Mouse (Mus musculus) hindbrain, embryonic 11.5 days (tissue): ENCODE measurements around the gene 4931406C07Rik. TPM values are rescaled to one million over a fixed set of nuclear protein-coding genes. Genes with fewer than 3 reads are reported as not detected.
"Not testable (repeated sequence)": the region's sequence is repeated elsewhere in the genome, so short reads cannot be mapped to it uniquely, and the experiment has no call there.

Experiments
- ATAC-seq: fragments of 200-750 bp; cut with Nextera tagmentation; 2 replicates; pipeline ENCODE4 v1.8.0; 2017; ENCODE audit warnings: mild to moderate bottlenecking, moderate TSS enrichment, moderate library complexity; ENCODE audit not compliant: low FRiP score
- DNase-seq: peaks from one replicate; pipeline ENCODE4 v3.0.0-alpha.2; 2015; ENCODE audit warnings: low spot score
- H3K27ac ChIP-seq: fragments of 300-500 bp; sonication (generic); 2 replicates; pipeline ENCODE4 v1.5.1; 2014; ENCODE audit warnings: mild to moderate bottlenecking, low read depth, low read length
- H3K27me3 ChIP-seq: fragments of 300-500 bp; sonication (generic); 2 replicates; pipeline ENCODE4 v1.6.1; 2014; ENCODE audit warnings: mild to moderate bottlenecking, low read length, moderate library complexity, mixed read lengths; ENCODE audit not compliant: control insufficient read depth, insufficient read depth
- H3K36me3 ChIP-seq: fragments of 300-500 bp; sonication (generic); 2 replicates; pipeline ENCODE4 v1.6.1; 2014; ENCODE audit warnings: mild to moderate bottlenecking, low read length, moderate library complexity, mixed read lengths; ENCODE audit not compliant: control insufficient read depth, insufficient read depth
- H3K4me1 ChIP-seq: fragments of 300-500 bp; sonication (generic); replicated peaks from 2 replicates; pipeline ENCODE4 v1.6.1; 2014; ENCODE audit warnings: low read length, mixed read lengths; ENCODE audit not compliant: control insufficient read depth, insufficient read depth
- H3K4me2 ChIP-seq: fragments of 300-500 bp; sonication (generic); replicated peaks from 2 replicates; pipeline ENCODE4 v1.6.1; 2014; ENCODE audit warnings: mild to moderate bottlenecking, low read depth, low read length
- H3K4me3 ChIP-seq: fragments of 300-500 bp; sonication (generic); 2 replicates; pipeline ENCODE4 v1.5.1; 2014; ENCODE audit warnings: low read depth, low read length
- H3K9ac ChIP-seq: fragments of 300-500 bp; sonication (generic); 2 replicates; pipeline ENCODE4 v1.6.1; 2014; ENCODE audit warnings: low read depth, low read length
- H3K9me3 ChIP-seq: fragments of 300-500 bp; sonication (generic); 2 replicates; pipeline ENCODE4 v1.6.1; 2016; ENCODE audit warnings: low read length; ENCODE audit not compliant: control insufficient read depth
- WGBS: fragments of 180-500 bp; shearing (Covaris S2); extraction: QIAGEN DNeasy Blood & Tissue Kit; methylation state at CpG from one replicate; pipeline ENCODE4 v1.1.7; 2014; 5-methylcytosine and 5-hydroxymethylcytosine counted together
- polyA plus RNA-seq: library from polyadenylated mRNA; unstranded; fragments of >200 nt; fragmentation: Nextera tagmentation; extraction: Ambion mirVana; gene quantifications from 2 replicates; pipeline ENCODE4 v1.2.1, GENCODE M21; 2014

4931406C07Rik gene
- 7.0 and 8.0 TPM in 2 replicates for polyA plus RNA-seq

DNA sequence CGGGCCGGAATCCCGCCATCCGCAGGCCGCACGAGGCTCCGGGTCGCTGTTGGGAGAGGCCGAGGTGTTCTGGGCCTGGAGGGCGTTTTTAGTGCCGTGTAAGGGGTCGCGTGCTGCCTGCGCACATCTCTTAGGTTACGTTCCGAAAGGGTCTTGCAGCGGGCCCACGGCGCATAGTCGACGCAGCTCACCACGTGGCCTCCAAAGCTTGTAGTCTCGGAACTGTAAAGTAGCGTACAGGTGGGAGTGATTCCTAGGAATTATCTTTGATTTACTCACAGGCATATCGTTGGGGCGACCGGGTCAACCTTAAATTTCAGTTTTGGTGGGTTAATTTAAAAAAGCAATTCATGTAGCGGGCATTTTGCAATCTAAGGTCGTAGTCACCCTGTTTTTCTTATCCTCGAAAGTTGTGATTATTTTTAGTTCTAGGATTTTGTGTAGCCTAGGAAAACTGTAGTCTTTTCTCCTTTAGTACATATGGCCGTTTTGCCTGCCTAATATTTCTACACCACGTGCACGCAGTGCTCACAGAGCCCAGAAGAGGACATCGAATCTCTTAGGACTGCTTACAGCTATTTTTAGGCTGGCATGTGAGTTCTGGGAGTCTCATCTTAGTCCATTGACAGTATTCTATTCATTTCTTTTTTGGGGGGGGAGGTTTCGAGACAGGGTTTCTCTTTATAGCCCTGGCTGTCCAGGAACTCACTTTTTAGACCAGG is at the start of gene 4931406C07Rik:
Gene 4931406C07Rik, minus strand, starts transcription at position 51 of the 722 bp plus-strand sequence.
- DNase-seq (no peak), ATAC-seq (peak; percentile 89)
- Histone ChIP-seq H3K27ac (peak within 1 kb of the TSS; percentile 87), H3K9ac (peak within 1 kb of the TSS; percentile 94), H3K4me3 (peak within 1 kb of the TSS; percentile 87), H3K4me2 (peak within 1 kb of the TSS; percentile 77), H3K9me3 (no peaks in the 10 kb centered on the region), H3K4me1 (no peaks in the 10 kb centered on the region; the same call in 1 of the 2 replicates), H3K27me3 (no peaks in the 10 kb centered on the region), H3K36me3 (peaks cover 6% of the 10 kb centered on the region; the same call in 1 of the 2 replicates)
- WGBS = under 1% methylated on average over 35 of the region's 35 CpGs

DNA sequence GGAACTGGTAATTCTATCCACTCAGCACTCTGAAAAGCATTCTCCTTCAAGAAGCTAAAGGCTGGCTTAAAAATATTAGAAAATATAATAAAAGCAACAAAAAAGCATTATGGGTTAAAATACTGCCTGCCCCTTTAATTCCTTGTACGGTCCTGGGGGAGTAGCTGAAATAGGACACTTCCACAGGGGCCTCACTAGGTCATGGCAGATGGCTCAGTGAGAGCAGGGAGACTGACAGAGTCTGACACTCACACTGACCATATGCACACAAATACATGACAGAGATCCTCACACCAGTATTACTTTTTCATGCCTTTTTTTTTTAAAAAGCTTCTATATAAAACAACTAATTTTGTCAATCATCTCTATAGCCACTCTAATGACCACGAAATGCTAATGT is 43.7 kb upstream of the 4931406C07Rik start:
- no peak overlapping the region for H3K4me2 ChIP-seq
- H3K9me3 ChIP-seq = no peaks in the 10 kb centered on the region
- DNase-seq = no peak
- H3K4me1 ChIP-seq = no peaks in the 10 kb centered on the region
- no peak for ATAC-seq
- H3K27me3 ChIP-seq = no peaks in the 10 kb centered on the region
- no peak overlapping the region for H3K27ac ChIP-seq
- no peak overlapping the region for H3K9ac ChIP-seq
- H3K4me3 ChIP-seq = no peak overlapping the region
- WGBS = 78% methylated on average over 2 of the region's 2 CpGs
- H3K36me3 ChIP-seq = no peaks in the 10 kb centered on the region; the same call in 1 of the 2 replicates

DNA sequence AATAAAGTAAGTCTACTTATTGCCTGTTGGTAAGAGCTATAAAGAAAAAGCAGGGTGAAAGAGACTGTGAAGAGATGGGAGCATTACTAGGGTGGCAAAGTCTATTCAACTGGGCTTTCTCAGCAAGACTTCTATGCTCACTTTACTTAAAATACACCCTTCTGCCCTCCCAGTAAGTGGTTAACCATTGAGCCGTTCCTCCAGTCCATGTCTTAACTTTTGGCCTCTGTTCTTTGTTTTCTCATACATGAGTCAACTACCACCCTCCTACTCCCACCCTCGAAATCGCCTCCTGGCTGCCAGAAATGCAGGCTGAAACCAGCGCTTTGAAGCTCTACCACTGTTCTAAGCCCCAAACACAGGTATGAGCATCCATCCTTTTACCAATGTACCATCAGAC is 31.5 kb upstream of the 4931406C07Rik start:
- Histone ChIP-seq H3K4me1 (no peaks in the 10 kb centered on the region), H3K9me3 (no peaks in the 10 kb centered on the region), H3K9ac (no peak overlapping the region), H3K4me2 (no peak overlapping the region), H3K27me3 (no peaks in the 10 kb centered on the region), H3K27ac (no peak overlapping the region), H3K36me3 (peaks cover 9% of the 10 kb centered on the region), H3K4me3 (no peak overlapping the region)
- DNase-seq (no peak), ATAC-seq (no peak)
- WGBS = 93% methylated on average over 4 of the region's 4 CpGs

DNA sequence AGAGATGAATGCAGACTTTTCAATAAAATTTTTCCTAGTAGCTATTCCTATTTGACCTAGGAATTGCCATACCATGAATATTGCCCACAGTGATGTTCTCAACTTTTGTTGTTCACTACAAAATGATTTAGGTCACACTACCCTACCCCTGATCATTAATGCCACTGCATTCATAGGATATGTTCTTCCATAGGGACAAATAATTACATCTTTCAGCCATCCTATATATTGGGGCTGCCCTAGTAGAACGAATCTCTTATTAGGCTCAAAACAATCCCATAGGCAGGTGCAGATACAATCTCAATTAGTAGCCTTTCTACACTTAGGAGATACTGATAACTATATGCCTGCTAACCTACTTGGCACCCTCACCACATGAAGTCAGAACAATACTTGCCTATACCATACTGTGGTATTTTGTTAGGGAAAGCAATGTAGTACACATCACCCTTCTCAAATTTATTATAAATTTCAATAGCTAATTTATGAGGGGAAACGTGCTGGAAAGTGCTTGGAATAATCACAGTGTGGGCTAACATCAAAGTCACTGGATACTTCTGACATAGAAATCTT is 12.0 kb upstream of the 4931406C07Rik start:
- Histone ChIP-seq H3K4me2 (no peak overlapping the region), H3K36me3 (peaks cover 26% of the 10 kb centered on the region), H3K9me3 (no peaks in the 10 kb centered on the region), H3K27ac (no peak overlapping the region), H3K4me3 (no peak overlapping the region), H3K9ac (no peak overlapping the region), H3K4me1 (no peaks in the 10 kb centered on the region), H3K27me3 (no peaks in the 10 kb centered on the region)
- DNase-seq (no peak), ATAC-seq (0 out of 2 replicates have a peak, but pooled peaks have one; percentile 47)
- 87% methylated on average over 2 of the region's 2 CpGs for WGBS

DNA sequence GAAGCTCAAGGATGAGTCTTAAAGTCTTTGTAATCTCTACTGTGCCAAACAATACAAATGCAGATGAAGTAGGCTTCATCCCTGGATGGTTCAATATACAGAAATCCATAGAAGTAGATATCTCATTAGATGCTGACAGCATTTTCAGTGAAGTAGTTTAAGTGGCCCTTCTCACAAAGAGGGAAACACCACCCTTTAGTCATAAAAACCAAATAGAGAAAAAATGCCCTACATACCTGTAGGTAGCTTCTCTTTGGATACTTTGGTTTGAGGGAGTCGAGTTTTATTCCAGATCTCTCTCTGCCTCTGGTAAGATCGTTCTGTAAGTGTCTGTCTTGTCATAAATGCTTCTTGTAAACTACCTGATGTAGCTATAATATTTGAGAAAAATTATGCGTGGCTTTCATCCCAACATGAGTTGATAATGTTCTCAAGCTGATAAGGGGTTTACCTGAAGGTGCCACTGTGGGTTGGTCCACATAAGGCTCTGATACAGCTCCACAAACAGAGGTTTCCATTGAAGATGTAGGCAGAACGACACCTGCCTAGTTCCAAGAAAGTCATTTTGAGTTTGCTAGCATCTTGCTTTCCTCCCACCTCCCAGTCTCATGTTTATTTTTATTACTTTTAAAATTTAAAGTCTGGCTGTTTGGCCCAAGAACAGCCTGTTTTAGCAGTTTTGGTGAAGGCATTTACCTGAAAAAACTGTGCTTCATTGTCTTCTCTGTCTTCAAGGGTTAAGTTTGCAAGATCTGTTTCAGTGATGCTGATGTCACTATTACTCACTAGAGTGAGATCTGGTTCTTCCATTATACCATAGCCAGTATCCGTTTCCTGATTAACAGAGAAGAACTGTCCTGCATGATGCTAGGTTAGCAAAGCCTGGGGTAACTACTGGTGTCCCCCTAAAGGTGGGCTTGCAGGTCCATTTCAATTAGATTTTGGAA is 11.2 kb upstream of the 4931406C07Rik start:
- H3K4me3 ChIP-seq = no peak overlapping the region
- H3K36me3 ChIP-seq = peaks cover 26% of the 10 kb centered on the region
- no peaks in the 10 kb centered on the region for H3K27me3 ChIP-seq
- H3K27ac ChIP-seq = no peak overlapping the region
- no peaks in the 10 kb centered on the region for H3K4me1 ChIP-seq
- no peak overlapping the region for H3K4me2 ChIP-seq
- no peak for DNase-seq
- no peak overlapping the region for H3K9ac ChIP-seq
- 66% methylated on average over 5 of the region's 5 CpGs for WGBS
- H3K9me3 ChIP-seq = no peaks in the 10 kb centered on the region
- ATAC-seq = no peak

DNA sequence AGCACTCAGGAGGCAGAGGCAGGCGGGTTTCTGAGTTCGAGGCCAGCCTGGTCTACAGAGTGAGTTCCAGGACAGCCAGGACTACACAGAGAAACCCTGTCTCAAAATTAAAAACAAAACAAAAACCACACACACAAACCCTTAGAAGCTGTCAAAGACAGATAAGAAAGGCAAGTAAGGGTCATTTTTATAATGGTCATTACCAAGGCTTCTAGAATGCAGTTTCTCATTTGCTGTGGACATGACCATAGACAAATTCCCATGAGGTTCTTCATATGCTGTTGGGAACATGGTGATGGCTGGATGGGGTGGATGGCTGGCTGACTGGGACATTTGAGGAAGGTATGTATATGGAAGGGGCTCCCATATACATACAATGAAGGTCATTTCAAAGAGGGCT is 10.0 kb upstream of the 4931406C07Rik start:
- not testable (repeated sequence) for H3K4me3 ChIP-seq

DNA sequence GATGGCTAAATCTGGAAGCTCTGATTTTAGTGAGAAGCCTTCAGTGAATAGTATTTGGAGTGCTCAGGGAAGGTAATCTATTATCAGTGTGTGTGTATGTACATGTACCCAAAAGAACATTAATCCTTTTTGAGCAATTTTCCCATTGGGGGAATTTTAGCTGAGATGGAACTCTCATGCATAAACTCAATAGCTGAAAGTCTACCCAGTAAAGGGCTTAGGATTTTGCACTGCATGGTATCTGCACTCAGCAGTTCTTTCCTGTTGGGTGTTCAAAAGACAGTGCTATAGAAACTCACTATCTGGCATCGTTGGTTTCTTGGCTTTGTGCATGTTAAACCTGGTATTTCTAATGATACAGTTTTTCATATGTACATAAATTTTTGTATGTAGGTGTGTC is 8.4 kb upstream of the 4931406C07Rik start:
- DNase-seq (no peak), ATAC-seq (no peak)
- H3K9ac ChIP-seq = no peak overlapping the region
- no peaks in the 10 kb centered on the region for H3K27me3 ChIP-seq
- peaks cover 33% of the 10 kb centered on the region for H3K36me3 ChIP-seq
- no peaks in the 10 kb centered on the region for H3K4me1 ChIP-seq
- no peak overlapping the region for H3K4me2 ChIP-seq
- 100% methylated on average over 1 of the region's 1 CpGs for WGBS
- no peak overlapping the region for H3K27ac ChIP-seq
- H3K4me3 ChIP-seq = no peak overlapping the region
- no peaks in the 10 kb centered on the region for H3K9me3 ChIP-seq

More for the DNA sequence above, 10.0 kb upstream of the 4931406C07Rik start:
- not testable (repeated sequence) for H3K27ac ChIP-seq, H3K4me1 ChIP-seq, ATAC-seq, H3K9ac ChIP-seq, H3K9me3 ChIP-seq, H3K4me2 ChIP-seq, H3K27me3 ChIP-seq, DNase-seq
- WGBS = 100% methylated on average over 1 of the region's 2 CpGs
- peaks cover 30% of the 10 kb centered on the region for H3K36me3 ChIP-seq

DNA sequence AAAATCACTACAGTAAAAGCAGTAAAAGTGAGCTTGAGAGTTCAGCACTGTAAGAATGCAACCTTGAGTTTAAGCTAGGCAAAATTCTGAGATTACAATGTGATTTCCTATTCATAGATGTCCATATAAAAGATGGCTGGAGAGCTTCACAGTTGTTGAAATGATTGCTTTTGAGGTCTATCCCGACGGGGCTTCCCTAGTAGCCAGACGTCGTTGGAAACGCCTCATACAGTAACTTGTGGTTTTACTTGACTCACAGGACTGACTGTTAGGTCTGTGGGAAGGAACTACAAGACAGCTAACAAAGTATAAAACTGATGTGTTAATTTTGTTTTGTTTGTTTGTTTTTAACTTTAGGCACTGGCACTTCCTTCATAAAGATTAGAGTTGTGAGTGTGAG is 7.4 kb upstream of the 4931406C07Rik start:
- no peak overlapping the region for H3K4me3 ChIP-seq
- H3K9me3 ChIP-seq = no peaks in the 10 kb centered on the region
- no peak overlapping the region for H3K9ac ChIP-seq
- peaks cover 36% of the 10 kb centered on the region for H3K36me3 ChIP-seq
- ATAC-seq (no peak), DNase-seq (no peak)
- WGBS = 94% methylated on average over 5 of the region's 5 CpGs
- no peaks in the 10 kb centered on the region; the same call in 1 of the 2 replicates for H3K4me1 ChIP-seq
- no peak overlapping the region for H3K27ac ChIP-seq
- H3K27me3 ChIP-seq = no peaks in the 10 kb centered on the region
- no peak overlapping the region for H3K4me2 ChIP-seq
